Mouse (Mus musculus) hindbrain, embryonic 10.5 days (tissue): Measurements from ENCODE around the gene Ccdc113. TPM values are rescaled to one million over a fixed set of nuclear protein-coding genes. Genes with fewer than 3 reads are reported as not detected.

ENCODE experiments used
- DNase-seq: peaks from one replicate; pipeline ENCODE4 v3.0.0-alpha.2; 2017; ENCODE audit warnings: low spot score
- H3K27ac ChIP-seq: fragments of 300-500 bp; sonication (generic); 2 replicates; pipeline ENCODE4 v1.5.1; 2016; ENCODE audit warnings: mild to moderate bottlenecking, moderate library complexity
- H3K27me3 ChIP-seq: fragments of 300-500 bp; sonication (generic); 2 replicates; pipeline ENCODE4 v1.6.1; 2016; ENCODE audit warnings: mild to moderate bottlenecking; ENCODE audit not compliant: poor library complexity, insufficient read depth, severe bottlenecking
- H3K36me3 ChIP-seq: fragments of 300-500 bp; sonication (generic); 2 replicates; pipeline ENCODE4 v1.6.1; 2016; ENCODE audit warnings: mild to moderate bottlenecking, moderate library complexity
- H3K4me1 ChIP-seq: fragments of 300-500 bp; sonication (generic); replicated peaks from 2 replicates; pipeline ENCODE4 v1.6.1; 2016; ENCODE audit warnings: mild to moderate bottlenecking
- H3K4me3 ChIP-seq: fragments of 300-500 bp; sonication (generic); 2 replicates; pipeline ENCODE4 v1.5.1; 2016; ENCODE audit warnings: mild to moderate bottlenecking, moderate library complexity
- H3K9me3 ChIP-seq: fragments of 300-500 bp; sonication (generic); 2 replicates; pipeline ENCODE4 v1.6.1; 2016; ENCODE audit warnings: mild to moderate bottlenecking, moderate library complexity
- WGBS: fragments of 180-500 bp; shearing (Covaris S2); methylation state at CpG from one replicate; pipeline ENCODE4 v1.1.7; 2016; 5-methylcytosine and 5-hydroxymethylcytosine counted together
- polyA plus RNA-seq: library from polyadenylated mRNA; unstranded; fragments of >200 nt; fragmentation: Nextera tagmentation; extraction: Ambion mirVana; gene quantifications from 2 replicates; pipeline ENCODE4 v1.2.1, GENCODE M21; 2016

Gene Ccdc113
- 0.98 and 2.6 TPM in 2 replicates for polyA plus RNA-seq

- H3K4me1 ChIP-seq, result peaks cover 12% of the 10 kb centered on the region
- WGBS, result 9% methylated on average over 33 of the region's 33 CpGs
- peak; percentile 70 for DNase-seq
- no peaks in the 10 kb centered on the region; the same call in 1 of the 2 replicates for H3K27me3 ChIP-seq
- peak within 1 kb of the TSS; percentile 53 for H3K4me3 ChIP-seq
- H3K36me3 ChIP-seq, result no peaks in the 10 kb centered on the region
- no peak within 1 kb of the TSS for H3K27ac ChIP-seq
- no peaks in the 10 kb centered on the region for H3K9me3 ChIP-seq
Measured at GRCm38 (mm10) chr8:95533584-95534387, at the start of gene Ccdc113. Gene Ccdc113, plus strand, starts transcription at chr8:95534085.

DNA sequence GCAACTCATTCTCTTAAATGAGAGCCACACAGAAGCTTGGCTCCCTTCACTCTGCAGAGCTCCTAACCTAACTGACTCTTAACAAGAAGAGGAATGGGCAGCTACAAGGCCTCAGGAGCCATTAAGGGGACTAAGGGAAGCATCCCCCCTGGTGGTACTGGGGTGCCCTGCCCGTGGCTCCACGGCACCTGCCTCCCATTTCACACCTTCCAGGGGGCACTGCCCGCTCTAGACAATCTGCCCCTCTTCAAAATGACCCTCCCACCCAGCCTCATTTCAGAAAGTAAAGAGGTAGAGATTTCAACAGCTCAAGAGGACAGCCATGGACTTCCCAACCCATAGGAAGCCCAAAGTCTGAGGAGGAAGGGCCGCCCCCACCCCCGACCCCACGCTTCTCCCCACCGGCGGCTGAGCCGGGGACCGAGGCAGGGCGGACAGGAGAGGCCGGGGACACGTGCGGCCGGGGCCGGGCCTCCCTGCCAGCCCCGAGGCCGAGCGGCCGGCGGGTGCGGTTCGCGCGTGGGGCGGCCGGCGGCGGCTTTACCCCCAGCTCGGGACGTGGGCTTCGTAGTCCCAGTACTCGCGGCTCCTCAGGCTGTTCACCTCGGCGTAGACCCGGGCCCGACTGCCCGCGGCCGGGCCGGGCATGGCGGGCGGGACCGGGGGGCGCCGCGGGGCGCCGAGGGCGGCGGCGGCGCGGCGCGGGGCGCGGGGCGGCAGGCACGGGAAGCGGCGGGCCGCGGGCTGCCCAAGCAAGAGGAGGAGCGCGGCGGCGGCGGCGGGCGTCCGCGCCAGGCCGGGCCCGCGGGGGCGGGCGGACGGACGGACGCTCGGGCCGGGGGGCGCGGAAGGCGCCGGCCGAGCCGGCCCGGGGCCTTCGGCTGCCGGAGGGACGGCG is 45.8 kb upstream of the Ccdc113 start:
- H3K27me3 ChIP-seq, result no peaks in the 10 kb centered on the region
- 1% methylated on average over 92 of the region's 95 CpGs for WGBS
- peak overlapping the region; percentile 94 for H3K4me3 ChIP-seq
- peaks cover 20% of the 10 kb centered on the region for H3K4me1 ChIP-seq
- H3K9me3 ChIP-seq, result no peaks in the 10 kb centered on the region
- H3K27ac ChIP-seq, result peak overlapping the region; percentile 94
- DNase-seq, result peak; percentile 14
- peaks cover 43% of the 10 kb centered on the region for H3K36me3 ChIP-seq

- H3K27ac ChIP-seq, result peak overlapping the region; percentile 94
- no peaks in the 10 kb centered on the region for H3K27me3 ChIP-seq
- no peaks in the 10 kb centered on the region for H3K9me3 ChIP-seq
- WGBS, result under 1% methylated on average over 39 of the region's 42 CpGs
- peaks cover 36% of the 10 kb centered on the region for H3K36me3 ChIP-seq
- peak overlapping the region; percentile 94 for H3K4me3 ChIP-seq
- peak; percentile 84 for DNase-seq
- H3K4me1 ChIP-seq, result peaks cover 20% of the 10 kb centered on the region
Measured at GRCm38 (mm10) chr8:95488698-95489332, 45.1 kb upstream of the Ccdc113 start.

- DNase-seq, result no peak
- peak within 1 kb of the TSS; percentile 94 for H3K4me3 ChIP-seq
- H3K4me1 ChIP-seq, result peaks cover 20% of the 10 kb centered on the region
- H3K27me3 ChIP-seq, result no peaks in the 10 kb centered on the region
- 81% methylated on average over 5 of the region's 5 CpGs for WGBS
- H3K27ac ChIP-seq, result peak within 1 kb of the TSS; percentile 94
- H3K36me3 ChIP-seq, result peaks cover 24% of the 10 kb centered on the region
- no peaks in the 10 kb centered on the region for H3K9me3 ChIP-seq
Measured at GRCm38 (mm10) chr8:95490006-95490405, 43.9 kb upstream of the Ccdc113 start, which contains the start of gene Csnk2a2. Gene Csnk2a2, minus strand, starts transcription at chr8:95490039.

- H3K4me1 ChIP-seq, result peaks cover 15% of the 10 kb centered on the region
- H3K27ac ChIP-seq, result no peak overlapping the region
- no peaks in the 10 kb centered on the region for H3K27me3 ChIP-seq
- H3K9me3 ChIP-seq, result no peaks in the 10 kb centered on the region
- H3K4me3 ChIP-seq, result no peak overlapping the region
- DNase-seq, result no peak
- 73% methylated on average over 4 of the region's 4 CpGs for WGBS
- 0 out of 2 replicates have a peak, but pooled peaks cover 3% of the 10 kb centered on the region for H3K36me3 ChIP-seq
Measured at GRCm38 (mm10) chr8:95492057-95492456, 41.8 kb upstream of the Ccdc113 start.

GRCm38 (mm10) chr8:95495444-95495843 is 38.4 kb upstream of the Ccdc113 start:
- Histone ChIP-seq H3K36me3 (no peaks in the 10 kb centered on the region), H3K27ac (no peak overlapping the region), H3K4me3 (no peak overlapping the region), H3K9me3 (no peaks in the 10 kb centered on the region), H3K4me1 (no peaks in the 10 kb centered on the region), H3K27me3 (no peaks in the 10 kb centered on the region)
- WGBS, result 82% methylated on average over 6 of the region's 6 CpGs
- no peak for DNase-seq

GRCm38 (mm10) chr8:95496420-95496819 is 37.5 kb upstream of the Ccdc113 start:
- H3K27ac ChIP-seq, result no peak overlapping the region
- no peaks in the 10 kb centered on the region for H3K36me3 ChIP-seq
- no peaks in the 10 kb centered on the region for H3K4me1 ChIP-seq
- H3K4me3 ChIP-seq, result no peak overlapping the region
- WGBS, result 59% methylated on average over 3 of the region's 3 CpGs
- H3K27me3 ChIP-seq, result no peaks in the 10 kb centered on the region
- no peaks in the 10 kb centered on the region for H3K9me3 ChIP-seq
- DNase-seq, result no peak

DNA sequence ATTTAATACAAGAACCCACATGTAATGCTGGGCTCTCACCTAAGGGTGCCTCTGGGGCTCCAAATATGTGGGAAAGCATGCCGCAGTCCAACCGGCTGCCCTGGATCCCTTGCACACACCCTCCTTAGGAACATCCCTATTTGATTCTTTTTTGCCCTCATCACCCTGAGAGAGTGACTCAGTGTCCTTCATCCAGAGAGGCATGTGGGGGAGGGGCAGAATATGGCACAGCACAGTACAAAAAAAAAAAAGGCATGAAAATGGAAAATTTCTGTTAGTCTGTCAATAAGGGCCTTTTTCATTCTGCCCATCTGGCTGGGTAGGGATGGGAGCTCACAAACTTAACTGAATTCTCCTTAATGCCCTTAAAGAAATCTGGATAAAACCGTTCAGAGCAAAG is 36.1 kb upstream of the Ccdc113 start:
- no peak for DNase-seq
- no peaks in the 10 kb centered on the region for H3K4me1 ChIP-seq
- no peaks in the 10 kb centered on the region for H3K36me3 ChIP-seq
- H3K27me3 ChIP-seq, result no peaks in the 10 kb centered on the region
- no peaks in the 10 kb centered on the region for H3K9me3 ChIP-seq
- WGBS, result 84% methylated on average over 3 of the region's 3 CpGs
- H3K4me3 ChIP-seq, result no peak overlapping the region
- H3K27ac ChIP-seq, result no peak overlapping the region

GRCm38 (mm10) chr8:95499266-95500064 is 34.4 kb upstream of the Ccdc113 start:
- Histone ChIP-seq H3K27ac (no peak overlapping the region), H3K9me3 (no peaks in the 10 kb centered on the region), H3K27me3 (no peaks in the 10 kb centered on the region), H3K36me3 (no peaks in the 10 kb centered on the region), H3K4me3 (no peak overlapping the region), H3K4me1 (no peaks in the 10 kb centered on the region)
- DNase-seq, result no peak
- WGBS, result 83% methylated on average over 4 of the region's 4 CpGs

GRCm38 (mm10) chr8:95500436-95500835 is 33.4 kb upstream of the Ccdc113 start:
- Histone ChIP-seq H3K27ac (no peak overlapping the region), H3K4me3 (no peak overlapping the region), H3K27me3 (no peaks in the 10 kb centered on the region), H3K36me3 (no peaks in the 10 kb centered on the region), H3K4me1 (peaks cover 4% of the 10 kb centered on the region; the same call in 1 of the 2 replicates), H3K9me3 (no peaks in the 10 kb centered on the region)
- DNase-seq, result no peak
- 93% methylated on average over 5 of the region's 5 CpGs for WGBS

DNA sequence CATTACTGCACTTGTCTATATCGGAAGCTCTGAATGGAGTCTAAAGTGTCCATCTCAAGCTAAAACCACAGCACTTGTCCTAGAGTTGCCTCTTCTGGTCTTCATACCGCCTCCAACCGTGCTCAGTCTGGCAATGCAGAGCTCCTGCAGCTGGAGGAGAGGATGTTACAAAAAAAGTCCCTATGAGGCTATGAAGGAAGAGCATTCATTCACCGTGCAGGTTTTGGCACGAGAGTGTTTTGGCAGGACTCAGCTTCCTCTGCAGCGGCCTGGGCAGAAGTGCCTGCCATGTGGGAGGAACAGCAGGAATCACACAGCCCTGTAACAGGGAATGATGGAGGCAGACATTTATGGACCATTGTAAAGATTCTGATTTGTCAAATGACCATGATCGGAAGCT is 31.5 kb upstream of the Ccdc113 start:
- WGBS, result 85% methylated on average over 7 of the region's 7 CpGs
- Histone ChIP-seq H3K27me3 (no peaks in the 10 kb centered on the region), H3K4me3 (no peak overlapping the region), H3K4me1 (peaks cover 4% of the 10 kb centered on the region; the same call in 1 of the 2 replicates), H3K9me3 (no peaks in the 10 kb centered on the region), H3K36me3 (no peaks in the 10 kb centered on the region), H3K27ac (no peak overlapping the region)
- no peak for DNase-seq

- Histone ChIP-seq H3K9me3 (no peaks in the 10 kb centered on the region), H3K27ac (no peak overlapping the region), H3K36me3 (no peaks in the 10 kb centered on the region), H3K27me3 (no peaks in the 10 kb centered on the region), H3K4me1 (peaks cover 4% of the 10 kb centered on the region; the same call in 1 of the 2 replicates), H3K4me3 (no peak overlapping the region)
- DNase-seq, result no peak
- WGBS, result 62% methylated on average over 5 of the region's 5 CpGs
Measured at GRCm38 (mm10) chr8:95504835-95505234, 29.1 kb upstream of the Ccdc113 start.
